Mouse (Mus musculus) MEL (cell line): Measurements from ENCODE around the gene T2. TPM values are rescaled to one million over a fixed set of nuclear protein-coding genes. Genes with fewer than 3 reads are reported as not detected.

Experiments used
- DNase-seq: peaks from one replicate; pipeline ENCODE4 v3.0.0; 2011; ENCODE audit warnings: low read depth, low spot score
- H3K27ac ChIP-seq: 2 replicates; pipeline ENCODE4 v1.5.1; 2012; ENCODE audit warnings: low read depth, mild to moderate bottlenecking, control low read depth, low read length, moderate library complexity; ENCODE audit not compliant: control insufficient read depth
- H3K27me3 ChIP-seq, 2 experiments: fragments of 150-350 bp in 1 of 2; sonication (generic) in 1 of 2; 2 replicates each; pipeline ENCODE4 v1.6.1; 2012; ENCODE audit warnings: low read length in 2 of 2, mild to moderate bottlenecking in 2 of 2, improper control_type of control experiment in 1 of 2, moderate library complexity in 1 of 2; ENCODE audit not compliant: insufficient read depth in 2 of 2, control insufficient read depth in 1 of 2
- H3K36me3 ChIP-seq, 2 experiments: 2 replicates each; pipeline ENCODE4 v1.6.1; 2012 to 2014; ENCODE audit warnings: low read length in 2 of 2, improper control_type of control experiment in 1 of 2, inconsistent platforms in 1 of 2, mild to moderate bottlenecking in 1 of 2; ENCODE audit not compliant: insufficient read depth in 2 of 2, control insufficient read depth in 1 of 2
- H3K4me1 ChIP-seq, 2 experiments: fragments of 150-350 bp in 1 of 2; sonication (generic) in 1 of 2; 2 replicates each; pipeline ENCODE4 v1.6.1; 2012; ENCODE audit warnings: low read length in 2 of 2, improper control_type of control experiment in 1 of 2, mild to moderate bottlenecking in 1 of 2; ENCODE audit not compliant: insufficient read depth in 2 of 2, control insufficient read depth in 1 of 2
- H3K4me3 ChIP-seq, 2 experiments: fragments of 150-350 bp in 1 of 2; sonication (generic) in 1 of 2; 2 replicates each; pipeline ENCODE4 v1.5.1; 2012; ENCODE audit warnings: low read depth in 2 of 2, low read length in 2 of 2, mild to moderate bottlenecking in 2 of 2, moderate library complexity in 2 of 2, control low read depth in 1 of 2, improper control_type of control experiment in 1 of 2; ENCODE audit not compliant: control insufficient read depth in 1 of 2, insufficient read depth in 1 of 2
- H3K79me2 ChIP-seq: 2 replicates; pipeline ENCODE4 v1.6.1; 2012; ENCODE audit warnings: mild to moderate bottlenecking, low read length, moderate library complexity; ENCODE audit not compliant: control insufficient read depth, poor library complexity, insufficient read depth
- H3K9ac ChIP-seq: 2 replicates; pipeline ENCODE4 v1.6.1; 2012; ENCODE audit warnings: low read depth, mild to moderate bottlenecking, control low read depth, low read length, moderate library complexity; ENCODE audit not compliant: control insufficient read depth, poor library complexity, severe bottlenecking
- H3K9me3 ChIP-seq: fragments of 150-350 bp; sonication (generic); replicated peaks from 2 replicates; pipeline ENCODE4 v1.6.1; 2012; ENCODE audit warnings: mild to moderate bottlenecking, low read length, improper control_type of control experiment, moderate library complexity; ENCODE audit not compliant: insufficient read depth
- CTCF ChIP-seq, 3 experiments: IDR thresholded peaks in 2 of 3; conservative IDR thresholded peaks in 1 of 3; 2 replicates each; pipeline ENCODE4 v1.5.1; 2011 to 2012; ENCODE audit warnings: low read length in 3 of 3, low read depth in 2 of 3, mild to moderate bottlenecking in 2 of 3, improper control_type of control experiment in 1 of 3, inconsistent platforms in 1 of 3, mixed read lengths in 1 of 3, moderate library complexity in 1 of 3; ENCODE audit not compliant: control insufficient read depth in 1 of 3, insufficient read depth in 1 of 3, poor library complexity in 1 of 3, severe bottlenecking in 1 of 3
- E2F4 ChIP-seq: IDR thresholded peaks from 2 replicates; pipeline ENCODE4 v1.6.1; 2011; ENCODE audit warnings: low read depth, low read length, improper control_type of control experiment, borderline replicate concordance
- KAT2A ChIP-seq: conservative IDR thresholded peaks from 2 replicates; pipeline ENCODE4 v1.6.1; 2012; ENCODE audit warnings: low read depth, low read length, improper control_type of control experiment, inconsistent platforms
- MAFK ChIP-seq: IDR thresholded peaks from 2 replicates; pipeline ENCODE4 v1.6.1; 2011; ENCODE audit warnings: low read depth, mild to moderate bottlenecking, low read length, improper control_type of control experiment, borderline replicate concordance
- MEF2A ChIP-seq: IDR thresholded peaks from 2 replicates; pipeline ENCODE4 v1.6.1; 2014; ENCODE audit warnings: low read depth, mild to moderate bottlenecking, inconsistent platforms, low read length, improper control_type of control experiment; ENCODE audit not compliant: poor library complexity, insufficient replicate concordance, severe bottlenecking; ENCODE audit errors: extremely low read depth
- MYB ChIP-seq: IDR thresholded peaks from 2 replicates; pipeline ENCODE4 v1.6.1; 2011; ENCODE audit warnings: mild to moderate bottlenecking, low read depth, low read length, improper control_type of control experiment
- NELFE ChIP-seq: IDR thresholded peaks from 2 replicates; pipeline ENCODE4 v1.6.1; 2011; ENCODE audit warnings: low read depth, low read length, improper control_type of control experiment
- NRF1 ChIP-seq: IDR thresholded peaks from 2 replicates; pipeline ENCODE4 v1.6.1; 2014; ENCODE audit warnings: low read depth, mild to moderate bottlenecking, inconsistent platforms, low read length, improper control_type of control experiment, moderate library complexity; ENCODE audit not compliant: poor library complexity, insufficient read depth, severe bottlenecking
- POLR2AphosphoS2 ChIP-seq: IDR thresholded peaks from 2 replicates; pipeline ENCODE4 v1.6.1; 2011; ENCODE audit warnings: low read length, improper control_type of control experiment
- POLR2AphosphoS5 ChIP-seq: IDR thresholded peaks from 2 replicates; pipeline ENCODE4 v1.6.1; 2012; ENCODE audit warnings: low read depth, borderline replicate concordance, mild to moderate bottlenecking, inconsistent platforms, low read length, moderate library complexity, mixed read lengths
- RAD21 ChIP-seq: IDR thresholded peaks from 2 replicates; pipeline ENCODE4 v1.6.1; 2011; ENCODE audit warnings: mild to moderate bottlenecking, low read depth, low read length, improper control_type of control experiment
- RCOR1 ChIP-seq: IDR thresholded peaks from 2 replicates; pipeline ENCODE4 v1.6.1; 2012; ENCODE audit warnings: low read depth, mild to moderate bottlenecking, inconsistent platforms, low read length, improper control_type of control experiment
- SMC3 ChIP-seq: IDR thresholded peaks from 2 replicates; pipeline ENCODE4 v1.6.1; 2011; ENCODE audit warnings: low read depth, low read length, improper control_type of control experiment
- TCF12 ChIP-seq: IDR thresholded peaks from 2 replicates; pipeline ENCODE4 v1.6.1; 2014; ENCODE audit warnings: low read depth, mild to moderate bottlenecking, inconsistent platforms, low read length, improper control_type of control experiment, moderate library complexity
- UBTF ChIP-seq: IDR thresholded peaks from 2 replicates; pipeline ENCODE4 v1.6.1; 2012; ENCODE audit warnings: low read depth, mild to moderate bottlenecking, inconsistent platforms, low read length, improper control_type of control experiment, moderate library complexity, borderline replicate concordance; ENCODE audit not compliant: insufficient read depth
- USF1 ChIP-seq: IDR thresholded peaks from 2 replicates; pipeline ENCODE4 v1.6.1; 2014; ENCODE audit warnings: low read depth, mild to moderate bottlenecking, inconsistent platforms, low read length, improper control_type of control experiment, moderate library complexity
- USF2 ChIP-seq, 2 experiments: IDR thresholded peaks; 2 replicates each; pipeline ENCODE4 v1.6.1; 2011 to 2012; ENCODE audit warnings: improper control_type of control experiment in 2 of 2, low read length in 2 of 2, borderline replicate concordance in 1 of 2, inconsistent platforms in 1 of 2, low read depth in 1 of 2, mild to moderate bottlenecking in 1 of 2; ENCODE audit not compliant: insufficient read depth in 1 of 2
- ZC3H11A ChIP-seq: IDR thresholded peaks from 2 replicates; pipeline ENCODE4 v1.6.1; 2012; ENCODE audit warnings: low read depth, mild to moderate bottlenecking, inconsistent platforms, low read length, improper control_type of control experiment
- ZKSCAN1 ChIP-seq: IDR thresholded peaks from 2 replicates; pipeline ENCODE4 v1.6.1; 2012; ENCODE audit warnings: low read depth, mild to moderate bottlenecking, inconsistent platforms, low read length, improper control_type of control experiment, moderate library complexity
- ZMIZ1 ChIP-seq: IDR thresholded peaks from 2 replicates; pipeline ENCODE4 v1.6.1; 2012; ENCODE audit warnings: low read depth, mild to moderate bottlenecking, inconsistent platforms, low read length, improper control_type of control experiment, moderate library complexity
- polyA plus RNA-seq, 2 experiments: library from polyadenylated mRNA; stranded (reverse) in 1 of 2; unstranded in 1 of 2; fragments of >175 nt in 1 of 2; fragments of >200 nt in 1 of 2; gene quantifications; 2 replicates each; pipeline versions ENCODE4 v1.2.1 to v1.2.4; 2012; ENCODE audit warnings: low replicate concordance in 2 of 2, low read depth in 1 of 2; ENCODE audit not compliant: insufficient read length in 2 of 2, insufficient read depth in 1 of 2, missing spikeins in 1 of 2
- total RNA-seq: library from RNA; depleted of rRNA; stranded (reverse); fragments of 300-350 nt; gene quantifications from 2 replicates; pipeline ENCODE4 v1.2.3, GENCODE M21; 2012

Gene T2
- total and polyA plus RNA-seq, 3 experiments = 0.15 TPM; not detected in 2

DNA sequence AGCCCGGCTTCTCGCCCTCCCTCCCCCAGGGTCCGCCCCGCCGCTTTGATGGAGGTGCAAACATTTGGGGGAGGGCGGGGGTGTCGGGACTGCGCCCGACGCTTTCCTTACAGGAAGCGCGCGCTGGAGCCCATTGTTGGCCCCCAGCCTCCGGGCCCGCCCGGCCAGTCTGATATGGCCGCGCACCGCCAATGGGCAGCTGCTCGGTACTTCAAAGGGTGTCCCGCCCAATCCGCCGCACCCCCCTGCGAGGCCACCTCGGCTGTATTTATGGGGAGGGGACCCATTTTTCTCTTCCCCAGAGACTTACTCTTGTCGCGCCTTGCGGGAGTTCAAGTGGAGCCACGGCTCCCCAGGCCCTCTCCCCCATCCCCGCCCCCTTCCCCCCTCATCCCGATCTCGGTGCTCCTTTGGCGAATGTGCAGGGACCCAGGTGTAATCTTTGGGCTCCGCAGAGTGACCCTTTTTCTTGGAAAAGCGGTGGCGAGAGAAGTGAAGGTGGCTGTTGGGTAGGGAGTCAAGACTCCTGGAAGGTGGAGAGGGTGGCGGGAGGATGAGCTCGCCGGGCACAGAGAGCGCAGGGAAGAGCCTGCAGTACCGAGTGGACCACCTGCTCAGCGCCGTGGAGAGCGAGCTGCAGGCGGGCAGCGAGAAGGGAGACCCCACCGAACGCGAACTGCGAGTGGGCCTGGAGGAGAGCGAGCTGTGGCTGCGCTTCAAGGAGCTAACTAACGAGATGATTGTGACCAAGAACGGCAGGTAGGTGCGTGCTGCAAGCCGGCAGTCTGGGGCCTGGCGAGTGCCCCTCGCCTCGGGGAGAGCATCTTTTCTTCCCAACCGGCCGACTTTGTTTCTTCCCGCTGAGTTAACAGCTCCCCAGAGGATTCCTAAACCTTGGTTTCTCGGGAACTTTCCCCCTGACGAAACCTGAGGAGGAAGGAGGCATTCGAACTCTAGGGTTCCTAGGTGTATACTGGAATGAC is 78.5 kb downstream of the T2 start, which contains the start of gene T:
T (plus strand) TSS at position 446 of the 983 bp plus-strand sequence.
- no peaks in the 10 kb centered on the region for H3K79me2 ChIP-seq
- TF ChIP-seq RCOR1 = no peak
- no peak for TF ChIP-seq ZMIZ1
- no peak for TF ChIP-seq POLR2AphosphoS2
- TF ChIP-seq UBTF = no peak
- TF ChIP-seq MYB = no peak
- TF ChIP-seq RAD21 = no peak
- TF ChIP-seq E2F4 = no peak
- no peak for TF ChIP-seq NRF1
- no peak for TF ChIP-seq ZC3H11A
- TF ChIP-seq POLR2AphosphoS5 = no peak
- TF ChIP-seq MEF2A = no peak
- no peak for TF ChIP-seq TCF12
- no peak for TF ChIP-seq MAFK
- TF ChIP-seq USF2 (IDR thresholded peaks at IDR 0.05; ENCODE audit: borderline replicate concordance in 1 of 2, insufficient read depth in 1 of 2, low read depth in 1 of 2, low read length in 2 of 2) = no peak
- no peak for TF ChIP-seq SMC3
- no peak for TF ChIP-seq CTCF (IDR thresholded peaks at IDR 0.05 in 2 of 3, conservative IDR thresholded peaks at IDR 0.05 in 1 of 3; ENCODE audit: control insufficient read depth in 1 of 3, insufficient read depth in 1 of 3, low read depth in 2 of 3, low read length in 3 of 3, poor library complexity in 1 of 3, severe bottlenecking in 1 of 3)
- TF ChIP-seq ZKSCAN1 = no peak
- TF ChIP-seq NELFE = no peak
- TF ChIP-seq KAT2A = no peak
- no peak for TF ChIP-seq USF1
- TF ChIP-seq, all 39 proteins: peak for 0
- Histone ChIP-seq H3K27me3 (peaks cover 0 to 3% of the 10 kb centered on the region in 2 experiments; a peak in 2 of 4 replicates), H3K4me3 (no peak within 1 kb of the TSS), H3K9ac (no peak within 1 kb of the TSS), H3K27ac (no peak within 1 kb of the TSS), H3K4me1 (no peaks in the 10 kb centered on the region), H3K36me3 (no peaks in the 10 kb centered on the region), H3K9me3 (no peaks in the 10 kb centered on the region)
- no peak for DNase-seq
